Mouse (Mus musculus): ENCODE measurements around the gene Twf1.

The Twf1 gene

DNA sequence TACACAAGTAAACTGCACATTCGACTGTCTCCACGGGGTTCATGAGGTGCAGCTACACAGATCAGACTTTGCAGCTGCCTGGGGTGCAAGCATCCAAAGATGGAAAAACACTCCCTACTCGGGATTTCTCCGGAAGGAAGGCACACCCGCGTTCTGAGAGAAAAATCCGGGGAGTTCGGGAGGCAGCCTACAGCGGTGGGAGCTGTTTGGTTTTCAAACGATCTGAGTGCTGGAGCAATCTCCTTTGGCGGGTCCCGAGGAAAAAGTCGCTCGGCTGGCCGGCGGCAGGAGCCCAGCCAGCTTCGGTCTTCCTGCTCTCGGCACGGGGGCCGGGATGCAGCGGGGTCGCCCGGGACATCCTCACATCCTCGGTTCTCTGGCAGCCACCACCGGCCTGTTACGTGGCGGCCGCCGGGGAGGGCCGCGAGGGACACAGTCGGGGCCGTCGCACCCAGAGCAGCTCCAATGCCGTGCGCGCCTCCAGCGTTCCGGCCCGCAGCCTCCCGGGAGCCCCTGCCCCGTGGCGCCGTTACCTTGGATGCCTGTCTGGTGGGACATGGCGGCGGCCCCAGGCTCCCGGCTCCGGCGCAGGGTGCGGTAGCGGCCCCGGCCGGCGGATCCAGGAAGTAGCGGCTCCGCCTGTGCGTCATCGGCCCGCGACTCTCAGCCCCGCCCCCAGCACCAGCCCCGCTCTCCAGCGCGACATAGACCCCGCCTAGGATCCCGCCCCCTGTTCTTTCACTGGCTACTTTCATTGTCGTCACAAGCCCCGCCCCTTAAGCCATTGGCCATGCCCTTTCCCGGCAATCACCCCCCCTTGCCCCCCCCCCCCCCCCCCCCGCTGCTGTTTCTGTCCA, at the start of gene Twf1:
Gene Twf1 (minus strand): TSS at position 671 of the 857 bp plus-strand sequence.
- peak; percentile 93 for DNase-seq (ENCODE audit: extremely low read depth, insufficient read length, low spot score)

DNA sequence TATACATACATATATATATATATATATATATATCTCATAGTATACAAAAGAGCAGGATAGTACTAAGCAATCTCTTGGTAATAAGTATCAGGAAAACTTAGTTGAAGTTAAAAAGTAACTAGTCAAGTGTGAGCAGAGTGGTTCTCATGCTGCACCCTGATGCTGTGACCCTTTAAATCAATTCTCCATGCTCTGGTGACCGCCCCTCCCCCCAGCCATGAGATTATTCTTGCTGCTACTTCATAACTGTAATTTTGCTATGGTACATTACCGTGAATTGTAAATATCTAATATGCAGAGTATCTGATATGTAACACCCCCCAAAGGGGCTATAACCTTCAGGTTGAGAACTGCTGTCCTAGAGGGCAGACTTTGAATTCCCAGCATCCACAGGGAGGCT, 49.4 kb upstream of the Twf1 start:
- DNase-seq (ENCODE audit: extremely low read depth, insufficient read length, low spot score) = no peak

DNA sequence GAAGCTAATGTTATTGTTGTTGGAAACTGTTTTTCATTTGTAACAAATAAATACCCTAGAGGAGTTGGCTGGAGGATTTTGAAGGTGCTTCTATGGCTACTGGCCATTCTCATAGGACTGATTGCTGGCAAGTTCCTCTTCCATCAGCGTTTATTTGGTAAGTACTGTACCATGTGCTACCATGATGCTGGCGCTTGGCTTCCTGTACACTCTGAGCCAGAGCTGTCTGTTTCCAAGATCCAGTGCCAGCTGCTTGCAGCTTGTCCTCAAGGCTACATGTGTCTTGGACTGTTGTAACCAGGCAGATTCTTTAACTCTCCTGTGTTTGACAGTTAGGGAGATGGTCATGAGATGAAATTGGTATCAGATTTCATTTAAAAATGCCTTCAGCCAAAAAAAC, 48.5 kb upstream of the Twf1 start:
- no peak for DNase-seq (ENCODE audit: extremely low read depth, insufficient read length, low spot score)

DNA sequence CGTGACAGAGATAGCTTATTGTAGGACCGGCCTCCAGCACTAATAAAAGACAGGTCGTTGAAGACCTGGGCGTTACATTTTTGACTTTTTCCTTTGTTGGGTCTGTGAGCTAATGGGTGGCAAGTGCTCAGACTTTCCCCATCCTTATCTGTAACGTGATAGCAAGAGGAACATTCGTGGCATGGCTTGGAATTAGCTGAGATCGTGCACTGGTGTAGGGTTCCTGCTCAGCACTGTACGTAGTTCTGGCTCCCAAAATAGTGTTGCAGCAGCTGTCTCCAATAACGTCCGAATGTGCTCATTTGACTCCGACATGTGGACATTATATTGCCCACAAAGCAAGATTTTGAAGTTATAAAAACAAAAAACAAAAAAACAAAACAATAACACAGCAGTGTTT, 44.8 kb upstream of the Twf1 start:
- no peak for DNase-seq (ENCODE audit: extremely low read depth, insufficient read length, low spot score)

DNA sequence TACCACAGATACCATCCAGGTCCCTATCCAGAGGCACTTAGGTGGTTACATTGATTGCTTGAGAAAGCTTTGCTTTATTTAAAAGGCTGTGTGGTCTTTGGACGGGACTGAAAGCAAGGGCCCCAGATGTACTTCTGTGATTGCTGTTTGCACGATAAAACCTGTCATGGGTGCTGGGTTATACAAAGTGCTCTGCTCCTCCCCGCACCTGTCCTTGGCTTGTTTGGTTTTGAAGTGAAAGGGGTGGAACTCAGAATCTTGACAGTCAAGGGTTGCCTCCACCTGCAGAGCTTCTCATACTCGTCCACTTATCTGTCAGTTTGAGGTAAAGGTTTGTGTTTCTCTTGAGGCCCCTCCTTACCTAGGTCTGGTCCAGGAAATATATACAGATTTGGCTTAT, 40.9 kb upstream of the Twf1 start:
- DNase-seq (ENCODE audit: extremely low read depth, insufficient read length, low spot score) = no peak

DNA sequence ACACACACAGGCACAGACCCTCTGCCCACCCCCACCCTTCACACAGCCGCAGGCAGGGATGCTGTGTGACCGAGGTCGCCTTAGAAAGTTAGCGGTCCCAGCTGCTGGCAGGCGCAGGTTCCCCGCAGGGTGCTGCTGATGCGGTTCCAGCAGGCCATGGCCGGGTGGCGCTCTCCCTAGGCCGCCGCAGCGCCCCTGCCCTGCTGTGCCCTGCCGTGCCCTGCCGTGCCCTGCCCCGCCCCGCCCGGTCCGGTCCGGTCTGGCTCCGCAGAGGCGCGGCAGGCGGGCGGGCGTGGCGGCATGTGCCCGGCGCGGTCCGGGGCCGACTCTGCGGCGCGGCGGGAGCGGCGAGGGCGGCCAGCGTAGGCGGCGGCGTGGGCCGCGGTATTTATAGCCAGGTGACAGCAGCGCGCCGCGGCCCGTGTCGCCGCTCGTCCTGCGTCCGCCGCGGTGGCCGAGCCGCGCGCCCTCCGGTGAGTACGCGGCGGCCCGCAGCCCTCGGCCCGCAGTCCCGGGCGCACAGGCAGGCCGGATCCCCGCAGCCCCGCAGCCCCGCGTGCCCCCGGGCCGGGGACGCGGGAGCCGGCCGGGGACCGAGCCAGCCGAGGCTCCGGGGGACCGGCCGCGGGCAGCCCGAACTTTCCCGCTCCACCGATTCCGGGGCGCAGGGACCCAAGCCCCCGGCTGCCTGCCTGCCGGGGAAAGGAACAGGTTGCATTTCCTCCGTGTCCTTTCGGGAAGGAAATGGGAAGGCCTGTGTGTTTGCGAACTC, 39.3 kb upstream of the Twf1 start, which contains the start of gene Tmem117:
Gene Tmem117 (plus strand): TSS at position 403 of the 772 bp plus-strand sequence.
- DNase-seq (ENCODE audit: extremely low read depth, insufficient read length, low spot score) = peak; percentile 52

DNA sequence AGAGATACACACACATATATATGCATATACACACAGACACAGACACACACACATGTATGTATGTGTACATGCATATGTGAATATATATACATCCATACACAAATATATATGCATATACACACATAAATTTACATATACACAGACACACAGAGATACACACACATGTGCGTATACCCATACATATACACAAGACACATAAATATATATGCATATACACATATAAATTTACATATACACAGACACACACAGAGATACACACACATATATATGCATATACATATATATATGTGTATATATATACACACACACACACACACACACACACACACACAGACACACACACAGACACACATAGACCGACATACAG, 38.8 kb upstream of the Twf1 start:
- DNase-seq (ENCODE audit: extremely low read depth, insufficient read length, low spot score) = no peak

DNA sequence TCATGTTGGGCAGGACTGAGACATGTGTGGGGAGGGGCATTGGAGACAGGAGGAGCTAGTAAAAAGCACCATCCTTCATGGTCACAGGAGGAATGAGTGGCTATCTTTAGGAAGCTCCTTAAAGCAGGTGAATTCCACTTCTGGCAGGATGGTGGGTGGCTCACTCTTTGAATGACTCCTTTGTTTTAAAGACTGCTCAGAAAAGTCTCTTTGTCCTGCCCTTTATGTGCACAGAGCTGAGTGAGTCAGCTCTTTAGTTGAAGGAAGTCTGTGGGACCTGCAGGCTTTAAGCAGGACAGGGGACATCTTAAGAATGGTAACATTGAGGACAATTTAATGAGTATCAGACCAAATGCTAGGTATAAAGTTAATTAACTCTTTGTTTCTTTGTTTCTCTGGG, 31.2 kb upstream of the Twf1 start:
- peak; percentile 12 for DNase-seq (ENCODE audit: extremely low read depth, insufficient read length, low spot score)

DNA sequence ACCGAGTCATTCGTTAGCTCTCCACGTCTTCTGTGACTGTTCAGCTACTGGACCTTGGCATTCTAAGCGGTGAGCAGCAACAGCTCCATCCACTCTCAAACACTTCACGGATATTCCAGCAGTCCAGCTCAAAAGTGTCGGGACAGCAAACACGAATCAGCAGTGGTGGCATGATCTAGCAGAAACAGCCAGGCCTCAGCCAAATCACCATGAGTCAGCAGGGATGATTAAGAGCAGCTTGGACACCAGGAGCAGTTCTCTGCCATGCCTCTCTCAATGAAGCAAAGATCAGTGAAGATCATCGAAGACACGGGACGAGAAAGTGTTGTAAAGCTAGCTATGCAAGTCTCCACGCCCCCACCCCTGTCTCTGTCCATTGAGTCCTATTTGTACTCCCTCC, 26.3 kb upstream of the Twf1 start:
- peak; percentile 48 for DNase-seq (ENCODE audit: extremely low read depth, insufficient read length, low spot score)

DNA sequence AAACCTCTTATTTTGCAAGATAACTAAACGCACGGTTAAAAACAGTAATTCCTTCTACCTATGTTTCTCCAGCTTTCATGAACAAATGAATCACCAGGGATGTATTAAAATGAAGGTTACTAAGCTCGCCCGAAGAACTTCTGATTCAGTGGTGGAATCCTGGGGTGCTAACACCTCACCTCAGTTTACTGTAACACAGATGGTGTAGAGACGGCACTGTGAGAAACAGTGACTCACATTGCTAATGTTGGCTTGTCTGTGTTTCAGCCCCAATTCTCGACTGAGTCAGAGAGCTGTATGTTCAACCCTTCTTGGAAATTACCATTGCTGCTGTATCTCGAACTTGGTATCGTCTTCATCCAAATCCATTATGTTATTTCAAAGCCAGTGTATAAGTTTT, 18.1 kb upstream of the Twf1 start:
- peak; percentile 20 for DNase-seq (ENCODE audit: extremely low read depth, insufficient read length, low spot score)

DNA sequence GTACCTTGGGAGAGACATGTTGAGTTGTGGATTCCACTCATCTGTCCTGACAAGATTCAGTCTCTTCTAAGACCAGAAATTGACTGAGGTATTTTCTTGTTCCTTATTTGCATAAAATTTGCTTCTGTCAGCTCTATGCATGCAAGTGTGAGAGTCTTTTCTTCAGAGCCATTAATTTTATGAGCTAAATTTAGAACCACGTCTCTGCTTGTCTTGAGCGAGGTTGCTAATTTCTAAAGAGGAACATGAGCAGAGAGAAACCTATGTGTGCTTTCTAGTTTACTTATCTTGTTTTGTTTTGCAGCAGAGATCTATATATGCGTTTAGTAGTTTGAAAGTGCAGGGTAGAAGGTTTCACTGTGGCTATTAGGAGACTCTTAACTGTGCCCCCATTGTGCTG, 12.8 kb upstream of the Twf1 start:
- no peak for DNase-seq (ENCODE audit: extremely low read depth, insufficient read length, low spot score)

DNA sequence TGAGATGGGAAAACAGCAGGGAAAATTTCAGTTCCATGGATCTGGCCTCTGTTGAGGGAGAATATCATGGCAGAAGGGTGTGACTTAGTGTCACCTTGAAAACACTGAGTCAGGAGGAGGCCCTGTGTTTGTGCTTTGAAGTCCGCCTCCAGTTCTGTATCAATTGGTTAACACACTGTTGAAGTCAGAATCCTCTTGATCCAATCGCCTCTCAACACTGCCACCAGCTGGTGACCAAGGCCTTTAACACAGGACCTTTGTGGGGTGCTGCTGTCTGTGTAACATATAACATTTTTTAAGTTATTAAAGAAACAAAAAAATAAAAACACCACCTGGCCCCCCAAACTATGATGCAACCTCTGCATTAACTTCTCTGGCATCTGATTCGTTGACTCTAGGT, 11.7 kb upstream of the Twf1 start:
- DNase-seq (ENCODE audit: extremely low read depth, insufficient read length, low spot score) = no peak

DNA sequence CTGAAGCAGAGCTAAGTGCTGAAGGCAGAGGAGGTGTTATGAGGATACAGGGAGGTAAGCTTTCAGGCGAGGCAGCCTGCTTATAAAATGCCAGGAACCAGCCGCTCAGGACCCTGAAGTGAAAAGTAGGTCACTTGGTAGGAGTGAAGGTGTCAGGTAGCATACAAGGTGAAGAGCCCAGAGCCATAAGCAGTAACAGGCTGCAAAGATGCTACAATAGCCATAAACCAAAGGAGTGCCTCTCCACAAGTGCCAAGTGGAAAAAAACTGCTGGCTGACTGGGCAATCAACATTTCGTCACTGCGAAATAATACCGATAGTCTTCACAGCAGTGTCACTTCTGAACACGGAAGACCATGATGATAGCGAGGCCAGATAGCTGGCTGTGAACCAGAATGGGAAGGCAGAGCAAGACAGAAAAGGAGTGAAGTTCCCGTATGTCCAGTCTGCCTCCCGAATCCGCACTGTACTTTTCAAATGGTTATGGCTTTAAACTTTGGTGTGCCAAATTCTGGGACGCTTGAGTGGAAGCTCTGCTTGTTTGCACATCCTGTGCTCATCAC, 10.5 kb upstream of the Twf1 start:
- no peak for DNase-seq (ENCODE audit: extremely low read depth, insufficient read length, low spot score)

DNA sequence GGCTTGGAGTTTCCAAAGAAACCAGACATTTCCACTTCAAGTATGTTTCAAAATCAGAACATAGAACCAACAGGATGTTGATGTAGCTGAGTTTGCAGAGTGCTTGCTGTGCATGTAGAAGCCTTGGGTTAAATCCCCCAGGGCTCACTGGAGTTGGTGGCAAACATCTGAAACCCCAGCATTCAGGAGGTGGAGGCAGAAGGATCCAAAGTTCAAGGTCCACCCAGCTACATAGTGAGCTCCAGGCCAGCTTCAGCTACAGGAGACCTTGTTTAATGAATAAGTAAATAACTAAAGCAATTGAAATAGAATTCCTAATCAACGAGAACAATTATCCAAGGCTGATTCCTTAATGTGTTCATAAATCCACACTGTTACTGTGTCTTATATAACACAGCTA, 3.9 kb upstream of the Twf1 start:
- DNase-seq (ENCODE audit: extremely low read depth, insufficient read length, low spot score) = no peak

DNA sequence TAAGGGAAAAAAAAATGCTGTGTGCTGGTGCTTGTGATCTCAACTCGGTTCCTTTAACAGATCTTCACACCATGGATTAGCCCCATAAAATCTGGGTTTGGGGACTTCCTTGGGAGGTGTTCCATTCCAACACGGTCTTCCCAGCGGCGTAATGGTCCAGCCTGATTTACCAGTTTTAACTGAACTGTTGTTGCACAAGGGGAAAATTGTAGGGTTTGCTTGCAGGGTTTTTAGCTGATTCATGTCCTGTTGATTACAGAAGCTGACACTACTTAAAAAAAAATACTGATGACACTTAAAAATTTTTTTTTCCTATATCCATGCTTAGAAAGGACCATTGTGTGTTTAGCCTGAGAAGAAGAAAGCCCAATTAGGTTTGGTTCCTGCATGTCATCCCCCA, 1.7 kb upstream of the Twf1 start:
- DNase-seq (ENCODE audit: extremely low read depth, insufficient read length, low spot score) = no peak

DNA sequence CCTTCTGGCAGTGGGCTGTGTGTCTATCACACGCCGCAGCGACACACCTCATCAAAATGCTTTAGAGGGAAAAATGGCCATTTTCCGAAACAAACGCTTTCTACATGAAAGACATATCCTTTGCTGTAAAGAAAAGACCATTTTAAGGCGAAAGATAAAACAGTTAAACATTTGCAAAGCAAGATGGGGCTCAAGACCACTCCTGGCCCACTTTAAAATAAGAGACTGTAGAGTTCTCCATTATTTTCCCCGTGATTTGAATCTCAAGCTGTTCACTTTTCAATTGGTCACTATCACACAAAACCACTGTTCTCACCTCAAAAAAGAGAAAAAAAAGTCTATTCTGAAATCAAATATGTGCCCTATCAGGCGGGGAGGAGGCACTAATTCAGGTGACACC, 394 bp upstream of the Twf1 start:
- no peak for DNase-seq (ENCODE audit: extremely low read depth, insufficient read length, low spot score)

DNA sequence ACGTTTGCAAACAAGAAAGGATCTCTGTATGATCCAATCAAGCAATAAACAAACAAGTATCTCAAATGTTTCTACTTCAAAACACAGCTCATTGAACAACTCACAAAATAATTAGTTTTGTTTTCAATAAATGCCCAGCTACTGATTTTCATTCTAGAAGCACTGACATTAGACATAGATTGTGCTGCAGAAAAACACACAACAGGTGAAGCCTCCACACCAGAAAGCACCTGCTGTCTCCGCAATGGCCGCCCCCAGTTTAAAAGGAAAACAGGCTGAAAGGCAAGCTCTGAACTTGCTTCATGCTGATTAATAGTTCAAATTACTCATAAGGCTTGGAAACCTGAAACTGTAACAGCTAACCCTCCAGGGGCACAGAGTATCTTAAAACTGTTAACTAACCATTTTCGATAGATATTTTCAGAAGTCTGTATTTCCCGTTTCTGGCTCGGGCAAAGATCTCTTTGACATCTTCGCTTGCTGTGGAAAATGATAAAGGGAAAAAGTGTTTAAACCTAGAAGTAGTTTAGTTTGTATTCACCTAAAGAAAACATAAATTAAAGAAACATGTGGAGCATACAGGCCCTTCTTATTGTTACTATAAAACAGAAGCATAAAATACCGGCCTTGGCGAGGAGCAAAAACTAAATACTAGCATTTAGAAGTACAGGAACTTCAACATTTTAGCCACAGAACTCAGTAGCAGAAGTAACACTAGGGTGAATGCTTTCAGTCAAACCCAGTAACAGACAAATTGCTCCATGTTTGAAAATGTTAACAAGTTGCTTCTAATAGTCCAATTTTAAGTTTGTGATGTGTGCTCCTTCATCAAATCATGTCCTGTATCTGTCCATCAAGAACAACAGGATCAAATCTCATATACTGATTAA, 1.6 kb downstream of the Twf1 start:
- no peak for DNase-seq (ENCODE audit: extremely low read depth, insufficient read length, low spot score)

DNA sequence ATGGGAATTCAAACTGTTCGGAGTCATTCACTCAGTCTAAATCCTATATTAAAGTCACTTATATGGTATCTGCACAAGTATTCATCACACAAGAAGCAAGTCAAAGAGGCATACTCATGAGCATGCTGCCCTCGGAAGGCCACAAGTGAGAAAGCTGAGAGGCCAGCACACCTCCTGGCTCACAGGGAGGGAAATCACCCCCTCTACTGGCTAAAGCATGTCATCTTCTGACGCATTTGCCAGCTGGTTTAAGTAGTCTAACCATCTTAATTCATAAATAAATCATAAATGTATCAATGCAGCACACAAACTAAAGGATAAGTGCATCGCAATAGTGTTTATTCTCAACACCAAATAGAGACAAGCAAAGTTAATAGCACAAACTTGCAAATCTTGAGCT, 5.0 kb downstream of the Twf1 start:
- DNase-seq (ENCODE audit: extremely low read depth, insufficient read length, low spot score) = no peak

DNA sequence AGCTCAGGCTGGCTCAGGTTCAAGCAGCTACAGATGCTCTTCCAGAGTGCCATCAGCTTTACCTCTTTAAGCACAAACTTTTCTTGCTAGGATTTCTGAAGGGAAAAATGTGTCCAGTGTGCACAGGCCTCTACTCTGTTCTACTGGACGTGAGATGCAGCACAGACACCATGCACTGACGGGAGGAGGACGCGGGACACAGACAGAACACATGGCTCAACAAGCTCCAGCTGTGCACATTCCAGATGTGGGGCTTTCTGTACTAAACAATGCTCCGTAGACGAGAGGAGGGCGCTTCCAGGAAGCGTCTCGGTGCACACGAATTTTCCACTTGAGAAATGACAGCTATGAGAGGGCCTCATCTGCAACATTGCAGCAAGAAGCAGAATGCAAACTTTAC, 6.5 kb downstream of the Twf1 start:
- DNase-seq (ENCODE audit: extremely low read depth, insufficient read length, low spot score) = no peak

DNA sequence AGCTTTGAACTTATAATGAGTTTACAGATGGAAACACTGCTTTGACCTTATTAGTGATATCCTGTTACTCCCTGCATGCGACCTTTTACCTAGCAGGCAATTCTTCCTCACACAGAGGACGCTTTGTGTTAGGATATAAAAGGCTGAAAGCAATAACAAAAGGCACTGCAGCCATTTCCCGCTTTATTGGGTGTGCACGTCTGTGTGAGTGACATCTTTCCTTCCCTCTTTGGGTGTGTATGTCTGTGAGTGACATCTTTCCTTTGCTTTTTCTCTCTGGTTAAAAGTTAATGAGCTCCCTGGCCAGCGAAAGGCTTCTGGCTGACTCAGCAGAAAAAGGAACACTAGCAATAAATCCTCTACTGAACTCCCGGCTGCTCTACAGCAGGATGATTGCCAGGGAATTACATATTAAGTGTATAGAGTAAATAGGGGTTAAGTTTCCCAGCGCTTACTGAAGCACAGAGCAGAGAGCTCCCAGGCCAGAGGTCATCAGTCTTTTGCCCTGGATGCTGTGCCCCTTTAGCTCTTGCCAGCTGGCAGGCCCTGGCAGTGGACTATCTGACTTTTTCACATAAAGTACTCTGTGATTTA, 7.6 kb downstream of the Twf1 start:
- DNase-seq (ENCODE audit: extremely low read depth, insufficient read length, low spot score) = no peak
